Mouse (Mus musculus): Measurements from ENCODE around the gene Ankmy1. TPM values are rescaled to one million over a fixed set of nuclear protein-coding genes. Genes with fewer than 3 reads are reported as not detected.

The Ankmy1 gene
- polyA plus RNA-seq, 1 experiment from 2014 or later, result 0.20 TPM

DNA sequence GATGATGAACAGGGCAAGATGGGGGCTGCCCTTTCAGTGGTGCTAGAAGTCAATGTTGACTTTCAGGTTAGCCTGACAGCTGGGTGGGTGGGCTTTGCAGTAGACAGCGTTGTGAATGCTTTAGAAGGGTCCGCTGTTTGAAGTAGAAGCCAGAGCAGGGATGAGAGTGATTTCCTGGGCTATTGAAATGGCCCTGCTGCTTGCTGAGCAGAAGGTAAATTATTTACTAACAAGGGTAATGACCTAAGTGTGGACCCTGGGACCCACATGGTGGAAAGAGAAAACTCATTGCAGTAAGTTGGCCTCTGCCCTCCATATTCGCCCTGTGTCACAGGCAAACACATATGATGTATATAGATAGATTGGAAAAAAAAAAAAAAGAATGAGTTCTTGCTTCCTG, 33.8 kb upstream of the Ankmy1 start:
- H3K27ac ChIP-seq (ENCODE audit: low read depth), result no peak overlapping the region
- no peak overlapping the region for H3K4me2 ChIP-seq
- 62% methylated on average over 3 of the region's 3 CpGs for WGBS

DNA sequence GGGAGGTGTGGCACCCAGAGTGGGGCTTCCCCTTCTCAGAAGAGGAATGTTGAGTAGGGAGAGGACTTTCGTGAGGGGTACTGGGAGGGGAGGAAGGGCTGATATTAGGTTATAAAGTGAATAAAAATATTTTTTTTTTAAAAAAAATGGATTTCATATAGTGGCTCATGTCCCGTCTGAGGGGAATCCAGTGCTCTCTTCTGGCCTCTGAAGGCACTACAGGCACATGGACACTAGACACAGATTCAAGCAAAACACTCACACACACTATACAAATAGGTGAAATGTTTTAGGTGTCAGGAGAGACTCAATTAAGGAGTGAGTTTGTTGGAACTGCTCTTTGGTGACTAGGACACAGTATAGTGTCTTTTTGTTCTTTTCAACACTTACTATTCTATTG, 33.3 kb upstream of the Ankmy1 start:
- Histone ChIP-seq H3K4me1 (ENCODE audit: insufficient read depth) (peaks cover 15% of the 10 kb centered on the region), H3K36me3 (ENCODE audit: insufficient read depth) (peaks cover 29% of the 10 kb centered on the region), H3K9ac (no peak overlapping the region), H3K27ac (ENCODE audit: low read depth) (no peak overlapping the region), H3K4me2 (peak overlapping the region; percentile 77), H3K27me3 (ENCODE audit: insufficient read depth, low read length) (no peaks in the 10 kb centered on the region), H3K4me3 (ENCODE audit: low read depth, low read length) (0 out of 2 replicates have a peak overlapping the region, but pooled peaks have one; percentile 66), H3K9me3 (ENCODE audit: low read depth, low read length) (no peaks in the 10 kb centered on the region)
- ATAC-seq (ENCODE audit: insufficient read depth) (no peak), DNase-seq (no peak)
- 30% methylated on average over 2 of the region's 2 CpGs for WGBS
- TF ChIP-seq CTCF (IDR thresholded peaks at IDR 0.05; ENCODE audit: low read depth), result no peak

More for the DNA sequence above, 33.8 kb upstream of the Ankmy1 start:
- Histone ChIP-seq H3K36me3 (ENCODE audit: insufficient read depth) (peaks cover 32% of the 10 kb centered on the region), H3K9me3 (ENCODE audit: low read depth, low read length) (no peaks in the 10 kb centered on the region), H3K9ac (no peak overlapping the region), H3K4me3 (ENCODE audit: low read depth, low read length) (no peak overlapping the region), H3K4me1 (ENCODE audit: insufficient read depth) (peaks cover 15% of the 10 kb centered on the region), H3K27me3 (ENCODE audit: insufficient read depth, low read length) (no peaks in the 10 kb centered on the region)
- DNase-seq (no peak), ATAC-seq (ENCODE audit: insufficient read depth) (no peak)
- TF ChIP-seq CTCF (IDR thresholded peaks at IDR 0.05; ENCODE audit: low read depth), result no peak

DNA sequence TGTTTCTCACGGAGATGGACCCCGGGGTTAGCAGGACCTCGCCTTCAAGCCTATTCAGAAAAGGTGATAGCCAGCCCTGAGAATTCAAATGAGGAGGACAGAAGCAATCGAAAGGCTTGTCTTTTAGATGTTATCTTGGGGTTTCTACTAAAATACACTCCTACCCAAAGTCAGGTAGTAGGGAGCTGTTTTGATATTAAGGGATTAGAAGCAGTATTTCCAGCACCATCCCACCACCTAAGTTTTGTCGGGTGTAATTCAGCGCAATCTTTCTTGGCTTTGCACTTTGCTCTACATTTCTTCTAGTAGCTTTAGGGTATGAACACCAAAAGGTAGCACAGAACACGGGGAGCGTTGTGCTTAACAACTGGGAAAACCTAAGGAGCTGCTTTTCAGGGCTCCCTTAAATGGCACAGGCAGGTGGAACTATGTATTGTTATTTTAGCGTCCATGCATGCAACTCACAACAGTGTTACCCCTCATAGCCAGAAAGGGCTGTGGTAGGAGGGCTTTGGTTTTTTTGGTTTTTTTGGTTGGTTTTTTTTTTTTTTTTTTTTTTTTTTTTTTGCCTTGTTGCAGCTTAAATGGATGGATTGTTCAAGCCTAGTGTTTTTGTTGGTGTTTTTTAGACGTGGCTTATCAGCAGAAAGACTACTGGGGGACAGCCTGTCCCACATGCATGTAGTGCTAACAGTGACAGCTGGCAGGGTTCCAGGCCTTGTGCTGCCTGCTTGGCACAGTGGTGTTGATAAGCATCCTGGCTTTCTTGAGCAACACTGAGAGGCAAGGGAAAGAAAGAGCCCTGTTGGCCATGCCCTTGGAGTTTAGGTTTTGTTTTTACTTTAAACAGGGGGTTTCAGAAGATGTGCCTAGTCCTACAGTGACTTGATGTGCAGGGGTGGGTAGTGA, 32.6 kb upstream of the Ankmy1 start:
- Histone ChIP-seq H3K9ac (peak overlapping the region; percentile 63), H3K36me3 (ENCODE audit: insufficient read depth) (peaks cover 23% of the 10 kb centered on the region), H3K27ac (ENCODE audit: low read depth) (peak overlapping the region; percentile 96; the same call in 1 of the 2 replicates), H3K4me2 (peak overlapping the region; percentile 77), H3K9me3 (ENCODE audit: low read depth, low read length) (no peaks in the 10 kb centered on the region), H3K4me3 (ENCODE audit: low read depth, low read length) (peak overlapping the region; percentile 66), H3K4me1 (ENCODE audit: insufficient read depth) (peaks cover 15% of the 10 kb centered on the region), H3K27me3 (ENCODE audit: insufficient read depth, low read length) (no peaks in the 10 kb centered on the region)
- no peak for TF ChIP-seq CTCF (IDR thresholded peaks at IDR 0.05; ENCODE audit: low read depth)
- DNase-seq (peak; percentile 53), ATAC-seq (ENCODE audit: insufficient read depth) (no peak)
- 13% methylated on average over 10 of the region's 10 CpGs for WGBS

DNA sequence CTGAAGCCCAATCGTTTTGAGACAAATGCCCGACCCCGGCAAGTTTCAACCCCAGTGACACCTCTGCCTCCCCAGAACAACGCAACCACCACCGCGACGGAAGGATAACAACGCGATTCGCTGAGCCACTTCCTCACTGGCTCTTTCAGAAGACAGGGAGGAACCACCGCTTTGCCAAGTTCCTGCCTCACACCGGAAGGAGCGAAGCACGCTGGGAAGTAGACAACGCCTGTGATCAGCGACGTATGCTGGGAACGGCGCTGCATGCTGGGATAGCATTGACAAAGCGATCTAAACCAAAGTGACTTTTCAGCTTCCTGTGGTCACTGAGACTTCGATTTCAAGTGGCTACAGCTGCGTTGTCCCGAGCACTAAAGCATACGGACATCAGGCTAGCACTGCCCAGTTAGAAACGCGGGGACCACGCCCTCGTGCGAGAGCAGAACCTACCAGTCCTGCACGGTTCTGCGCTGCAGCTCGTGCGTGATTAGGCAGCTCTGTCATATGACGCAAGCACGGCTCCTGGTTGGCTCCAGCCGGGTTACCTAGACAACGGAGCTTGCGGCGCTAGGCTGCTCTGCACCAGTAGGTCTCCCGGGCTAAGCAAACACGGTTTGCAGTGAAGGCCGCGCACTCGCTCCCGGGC, 31.6 kb upstream of the Ankmy1 start, which contains the start of gene Capn10:
TSS of gene Capn10 (plus strand) at position 195 of the 646 bp plus-strand sequence.
- peak within 1 kb of the TSS; percentile 66 for H3K4me3 ChIP-seq (ENCODE audit: low read depth, low read length)
- no peaks in the 10 kb centered on the region for H3K9me3 ChIP-seq (ENCODE audit: low read depth, low read length)
- TF ChIP-seq CTCF (IDR thresholded peaks at IDR 0.05; ENCODE audit: low read depth), result no peak
- peak within 1 kb of the TSS; percentile 96 for H3K27ac ChIP-seq (ENCODE audit: low read depth)
- H3K36me3 ChIP-seq (ENCODE audit: insufficient read depth), result peaks cover 13% of the 10 kb centered on the region; the same call in 1 of the 2 replicates
- H3K27me3 ChIP-seq (ENCODE audit: insufficient read depth, low read length), result no peaks in the 10 kb centered on the region
- DNase-seq (peak; percentile 98), ATAC-seq (ENCODE audit: insufficient read depth) (peak; percentile 100)
- H3K9ac ChIP-seq, result peak within 1 kb of the TSS; percentile 63
- H3K4me1 ChIP-seq (ENCODE audit: insufficient read depth), result peaks cover 15% of the 10 kb centered on the region
- peak within 1 kb of the TSS; percentile 77 for H3K4me2 ChIP-seq
- WGBS, result under 1% methylated on average over 45 of the region's 45 CpGs

DNA sequence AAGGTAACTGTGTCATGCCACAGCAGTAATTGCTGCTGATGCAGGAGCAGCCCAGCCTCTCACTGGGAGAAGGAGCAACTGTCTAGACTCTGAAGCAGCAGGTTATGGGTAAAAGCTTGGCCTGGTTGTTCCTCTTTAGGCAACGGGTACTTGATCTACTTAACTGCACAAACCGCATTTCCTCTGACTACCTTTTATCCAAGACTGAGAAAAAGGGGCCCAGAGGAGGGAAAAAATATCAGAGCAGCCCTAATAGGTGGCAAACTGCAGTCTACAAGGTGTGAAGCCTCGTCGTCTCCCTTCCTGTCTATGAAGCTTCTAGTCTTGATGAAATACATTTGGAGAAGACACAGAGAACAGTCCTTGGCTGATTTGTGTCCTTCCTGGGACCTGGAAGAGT, 30.9 kb upstream of the Ankmy1 start:
- H3K4me3 ChIP-seq (ENCODE audit: low read depth, low read length), result peak overlapping the region; percentile 66
- no peak for ATAC-seq (ENCODE audit: insufficient read depth)
- TF ChIP-seq CTCF (IDR thresholded peaks at IDR 0.05; ENCODE audit: low read depth), result no peak
- no peaks in the 10 kb centered on the region for H3K9me3 ChIP-seq (ENCODE audit: low read depth, low read length)
- no peak for DNase-seq
- H3K27me3 ChIP-seq (ENCODE audit: insufficient read depth, low read length), result no peaks in the 10 kb centered on the region
- H3K4me1 ChIP-seq (ENCODE audit: insufficient read depth), result peaks cover 15% of the 10 kb centered on the region
- H3K9ac ChIP-seq, result peak overlapping the region; percentile 63
- 68% methylated on average over 4 of the region's 4 CpGs for WGBS
- peak overlapping the region; percentile 96 for H3K27ac ChIP-seq (ENCODE audit: low read depth)
- peak overlapping the region; percentile 77 for H3K4me2 ChIP-seq
- peaks cover 8% of the 10 kb centered on the region; the same call in 1 of the 2 replicates for H3K36me3 ChIP-seq (ENCODE audit: insufficient read depth)

DNA sequence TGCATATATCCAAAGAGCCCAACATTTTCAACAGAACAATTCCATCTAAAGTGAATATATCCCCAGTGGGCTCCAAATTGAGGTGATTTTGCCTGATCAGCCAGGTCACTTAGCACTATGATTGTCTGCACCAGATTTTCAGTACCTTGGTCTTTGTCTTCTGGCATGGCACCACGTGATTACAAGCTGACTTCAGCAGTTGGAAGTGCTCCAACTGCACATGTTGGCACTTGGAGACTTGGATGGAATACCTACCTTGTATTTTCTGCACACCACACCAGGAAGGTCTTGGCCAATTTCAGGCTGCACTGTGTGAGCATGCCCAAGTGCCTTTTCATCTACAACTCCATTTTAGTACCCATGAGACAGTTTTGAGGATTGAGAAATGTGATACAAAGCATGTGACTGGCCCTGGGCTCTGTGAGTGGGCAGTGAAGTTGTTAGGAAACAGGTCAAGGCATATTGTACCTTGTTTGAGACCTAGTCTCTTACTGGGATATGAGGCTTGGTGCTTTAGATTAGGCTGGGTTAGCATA, 27.5 kb upstream of the Ankmy1 start:
- no peak for DNase-seq
- H3K4me1 ChIP-seq (ENCODE audit: insufficient read depth), result 0 out of 2 replicates have a peak, but pooled peaks cover 5% of the 10 kb centered on the region
- H3K36me3 ChIP-seq (ENCODE audit: insufficient read depth), result no peaks in the 10 kb centered on the region
- H3K4me2 ChIP-seq, result no peak overlapping the region
- no peaks in the 10 kb centered on the region for H3K9me3 ChIP-seq (ENCODE audit: low read depth, low read length)
- H3K9ac ChIP-seq, result no peak overlapping the region
- no peaks in the 10 kb centered on the region for H3K27me3 ChIP-seq (ENCODE audit: insufficient read depth, low read length)
- no peak overlapping the region for H3K27ac ChIP-seq (ENCODE audit: low read depth)
- TF ChIP-seq CTCF (IDR thresholded peaks at IDR 0.05; ENCODE audit: low read depth), result no peak
- 19% methylated on average over 1 of the region's 1 CpGs for WGBS
- no peak overlapping the region for H3K4me3 ChIP-seq (ENCODE audit: low read depth, low read length)
- no peak for ATAC-seq (ENCODE audit: insufficient read depth)

All from lung, embryonic 14.5 days (tissue).